Mouse (Mus musculus) ES-Bruce4 (cell line): ENCODE data around the gene Vps33b. TPM values are rescaled to one million over a fixed set of nuclear protein-coding genes. Genes with fewer than 3 reads are reported as not detected.

Experiments used
- H3K27ac ChIP-seq: 2 replicates; pipeline ENCODE4 v1.5.1; 2012; ENCODE audit warnings: low read length, inconsistent platforms; ENCODE audit not compliant: insufficient read depth
- H3K27me3 ChIP-seq: 2 replicates; pipeline ENCODE4 v1.6.1; 2012; ENCODE audit warnings: mild to moderate bottlenecking, low read length, inconsistent platforms; ENCODE audit not compliant: control insufficient read depth, poor library complexity, insufficient read depth, severe bottlenecking
- H3K36me3 ChIP-seq: 2 replicates; pipeline ENCODE4 v1.6.1; 2012; ENCODE audit warnings: inconsistent platforms, mild to moderate bottlenecking, low read length, moderate library complexity; ENCODE audit not compliant: control insufficient read depth, poor library complexity, insufficient read depth, severe bottlenecking
- H3K4me1 ChIP-seq: one replicate; pipeline ENCODE4 v1.8.1; 2011; ENCODE audit warnings: low read length; ENCODE audit not compliant: control insufficient read depth, insufficient read depth
- H3K4me3 ChIP-seq: 2 replicates; pipeline ENCODE4 v1.5.1; 2011; ENCODE audit warnings: low read depth, mild to moderate bottlenecking, low read length
- H3K9ac ChIP-seq: 2 replicates; pipeline ENCODE4 v1.6.1; 2012; ENCODE audit warnings: low read depth, mild to moderate bottlenecking, inconsistent platforms; ENCODE audit not compliant: poor library complexity, severe bottlenecking
- H3K9me3 ChIP-seq: replicated peaks from 2 replicates; pipeline ENCODE4 v1.6.1; 2012; ENCODE audit warnings: mild to moderate bottlenecking, low read length, inconsistent platforms; ENCODE audit not compliant: control insufficient read depth, poor library complexity, insufficient read depth, severe bottlenecking
- CTCF ChIP-seq: IDR thresholded peaks from one replicate; pipeline ENCODE4 v1.8.1; 2011; ENCODE audit warnings: low read depth, low read length
- EP300 ChIP-seq: IDR thresholded peaks from 2 replicates; pipeline ENCODE4 v1.6.1; 2011; ENCODE audit warnings: low read depth, low read length; ENCODE audit not compliant: insufficient read depth
- POLR2A ChIP-seq: IDR thresholded peaks from one replicate; pipeline ENCODE4 v1.8.1; 2011; ENCODE audit warnings: low read length; ENCODE audit not compliant: insufficient read depth
- polyA plus RNA-seq: library from polyadenylated mRNA; stranded (reverse); fragments of >200 nt; gene quantifications from 2 replicates; pipeline ENCODE4 v1.2.4, GENCODE M21; 2011; ENCODE audit warnings: low read depth; ENCODE audit not compliant: missing spikeins, insufficient read depth, insufficient read length

Gene Vps33b
- polyA plus RNA-seq, 1 experiment: 16.2 TPM

GRCm38 (mm10) chr7:80276374-80276773 lies 6.9 kb downstream of the Vps33b start:
- TF ChIP-seq CTCF (no peak), EP300 (no peak), POLR2A (no peak)
- Histone ChIP-seq H3K9ac (no peak overlapping the region), H3K9me3 (no peaks in the 10 kb centered on the region), H3K27me3 (no peaks in the 10 kb centered on the region), H3K4me3 (no peak overlapping the region), H3K27ac (no peak overlapping the region), H3K4me1 (no peaks in the 10 kb centered on the region), H3K36me3 (no peaks in the 10 kb centered on the region)

- Histone ChIP-seq H3K4me3 (no peak overlapping the region), H3K27ac (no peak overlapping the region), H3K27me3 (no peaks in the 10 kb centered on the region), H3K4me1 (no peaks in the 10 kb centered on the region), H3K36me3 (peaks cover 14% of the 10 kb centered on the region), H3K9ac (no peak overlapping the region), H3K9me3 (no peaks in the 10 kb centered on the region)
- no peak for TF ChIP-seq POLR2A
- TF ChIP-seq EP300: no peak
- TF ChIP-seq CTCF: no peak
Measured at GRCm38 (mm10) chr7:80280032-80280431, 10.6 kb downstream of the Vps33b start.

GRCm38 (mm10) chr7:80280998-80281397 lies 11.5 kb downstream of the Vps33b start:
- no peaks in the 10 kb centered on the region for H3K4me1 ChIP-seq
- no peak overlapping the region for H3K27ac ChIP-seq
- no peak overlapping the region for H3K9ac ChIP-seq
- H3K27me3 ChIP-seq: no peaks in the 10 kb centered on the region
- no peak for TF ChIP-seq CTCF
- no peak for TF ChIP-seq EP300
- no peak for TF ChIP-seq POLR2A
- no peaks in the 10 kb centered on the region for H3K9me3 ChIP-seq
- no peak overlapping the region for H3K4me3 ChIP-seq
- H3K36me3 ChIP-seq: peaks cover 18% of the 10 kb centered on the region

- no peak overlapping the region for H3K4me3 ChIP-seq
- H3K9me3 ChIP-seq: no peaks in the 10 kb centered on the region
- H3K9ac ChIP-seq: no peak overlapping the region
- H3K4me1 ChIP-seq: no peaks in the 10 kb centered on the region
- H3K27ac ChIP-seq: no peak overlapping the region
- H3K27me3 ChIP-seq: no peaks in the 10 kb centered on the region
- peaks cover 20% of the 10 kb centered on the region for H3K36me3 ChIP-seq
- TF ChIP-seq EP300: no peak
- no peak for TF ChIP-seq POLR2A
- TF ChIP-seq CTCF: no peak
Measured at GRCm38 (mm10) chr7:80281646-80282045, 12.2 kb downstream of the Vps33b start.

GRCm38 (mm10) chr7:80283226-80283918 lies 13.9 kb downstream of the Vps33b start:
- Histone ChIP-seq H3K27me3 (no peaks in the 10 kb centered on the region), H3K36me3 (peaks cover 24% of the 10 kb centered on the region), H3K4me3 (no peak overlapping the region)

GRCm38 (mm10) chr7:80284391-80284790 lies 14.9 kb downstream of the Vps33b start:
- Histone ChIP-seq H3K36me3 (peaks cover 24% of the 10 kb centered on the region), H3K4me3 (no peak overlapping the region), H3K27ac (no peak overlapping the region), H3K4me1 (no peaks in the 10 kb centered on the region), H3K27me3 (no peaks in the 10 kb centered on the region), H3K9ac (no peak overlapping the region), H3K9me3 (no peaks in the 10 kb centered on the region)
- no peak for TF ChIP-seq POLR2A
- TF ChIP-seq EP300: no peak
- TF ChIP-seq CTCF: no peak

More at GRCm38 (mm10) chr7:80283226-80283918, 13.9 kb downstream of the Vps33b start:
- Histone ChIP-seq H3K9ac (no peak overlapping the region), H3K9me3 (no peaks in the 10 kb centered on the region), H3K4me1 (no peaks in the 10 kb centered on the region), H3K27ac (no peak overlapping the region)
- no peak for TF ChIP-seq CTCF
- TF ChIP-seq POLR2A: no peak
- no peak for TF ChIP-seq EP300
